Mouse (Mus musculus): ENCODE results near the gene Cpeb3.
A peak's percentile ranks its signal among the peaks of the same experiment; 100 is the strongest.
"Not testable (repeated sequence)": the region's sequence is repeated elsewhere in the genome, so short reads cannot be mapped to it uniquely, and the experiment has no call there.

The Cpeb3 gene

GRCm38 (mm10) chr19:37237712-37238437, 29.5 kb upstream of the Cpeb3 start:
- no peak for TF ChIP-seq POU5F1 (IDR thresholded peaks at IDR 0.05; ENCODE audit: borderline replicate concordance, low read length)
- no peak for TF ChIP-seq NANOG (IDR thresholded peaks at IDR 0.05; ENCODE audit: borderline replicate concordance, low read length)
- no peak for TF ChIP-seq CTCF (conservative IDR thresholded peaks at IDR 0.05; ENCODE audit: low read length)

GRCm38 (mm10) chr19:37237306-37237705, 28.9 kb upstream of the Cpeb3 start:
- Histone ChIP-seq H3K27me3 (ENCODE audit: insufficient read depth, low read length) (peaks cover 45% of the 10 kb centered on the region), H3K4me1 (replicated peaks; ENCODE audit: low read depth, low read length) (peaks cover 18% of the 10 kb centered on the region), H3K4me3 (replicated peaks; ENCODE audit: low read length) (no peak overlapping the region), H3K9me3 (ENCODE audit: low read length) (no peaks in the 10 kb centered on the region), H3K36me3 (ENCODE audit: insufficient read depth, low read length) (no peaks in the 10 kb centered on the region)
- no peak for TF ChIP-seq CTCF (conservative IDR thresholded peaks at IDR 0.05; ENCODE audit: low read length)
- no peak for TF ChIP-seq POU5F1 (IDR thresholded peaks at IDR 0.05; ENCODE audit: borderline replicate concordance, low read length)
- TF ChIP-seq NANOG (IDR thresholded peaks at IDR 0.05; ENCODE audit: borderline replicate concordance, low read length), result no peak

More at GRCm38 (mm10) chr19:37237712-37238437, 29.5 kb upstream of the Cpeb3 start:
- Histone ChIP-seq H3K4me3 (replicated peaks; ENCODE audit: low read length) (0 out of 2 replicates have a peak overlapping the region, but pooled peaks have one; percentile 29), H3K27me3 (ENCODE audit: insufficient read depth, low read length) (peaks cover 40% of the 10 kb centered on the region), H3K36me3 (ENCODE audit: insufficient read depth, low read length) (no peaks in the 10 kb centered on the region), H3K4me1 (replicated peaks; ENCODE audit: low read depth, low read length) (peaks cover 18% of the 10 kb centered on the region), H3K9me3 (ENCODE audit: low read length) (no peaks in the 10 kb centered on the region)

- H3K36me3 ChIP-seq (ENCODE audit: insufficient read depth, low read length), result no peaks in the 10 kb centered on the region
- H3K4me3 ChIP-seq (replicated peaks; ENCODE audit: low read length), result no peak overlapping the region
- peaks cover 18% of the 10 kb centered on the region for H3K4me1 ChIP-seq (replicated peaks; ENCODE audit: low read depth, low read length)
- TF ChIP-seq NANOG (IDR thresholded peaks at IDR 0.05; ENCODE audit: borderline replicate concordance, low read length) (no peak), POU5F1 (IDR thresholded peaks at IDR 0.05; ENCODE audit: borderline replicate concordance, low read length) (no peak), CTCF (conservative IDR thresholded peaks at IDR 0.05; ENCODE audit: low read length) (no peak)
- H3K27me3 ChIP-seq (ENCODE audit: insufficient read depth, low read length), result peaks cover 51% of the 10 kb centered on the region
- no peaks in the 10 kb centered on the region for H3K9me3 ChIP-seq (ENCODE audit: low read length)
Observed at GRCm38 (mm10) chr19:37235818-37236217, 27.4 kb upstream of the Cpeb3 start.

GRCm38 (mm10) chr19:37233561-37234539, 25.4 kb upstream of the Cpeb3 start:
- Histone ChIP-seq H3K4me3 (replicated peaks; ENCODE audit: low read length) (peak overlapping the region; percentile 79), H3K9me3 (ENCODE audit: low read length) (no peaks in the 10 kb centered on the region), H3K36me3 (ENCODE audit: insufficient read depth, low read length) (no peaks in the 10 kb centered on the region), H3K27me3 (ENCODE audit: insufficient read depth, low read length) (peaks cover 51% of the 10 kb centered on the region), H3K4me1 (replicated peaks; ENCODE audit: low read depth, low read length) (peaks cover 16% of the 10 kb centered on the region)
- TF ChIP-seq POU5F1 (IDR thresholded peaks at IDR 0.05; ENCODE audit: borderline replicate concordance, low read length) (no peak), NANOG (IDR thresholded peaks at IDR 0.05; ENCODE audit: borderline replicate concordance, low read length) (no peak), CTCF (conservative IDR thresholded peaks at IDR 0.05; ENCODE audit: low read length) (no peak)

GRCm38 (mm10) chr19:37232598-37232997, 24.2 kb upstream of the Cpeb3 start:
- H3K9me3 ChIP-seq (ENCODE audit: low read length); H3K36me3 ChIP-seq (ENCODE audit: insufficient read depth, low read length); H3K4me3 ChIP-seq (replicated peaks; ENCODE audit: low read length); H3K4me1 ChIP-seq (replicated peaks; ENCODE audit: low read depth, low read length): not testable (repeated sequence)
- peaks cover 51% of the 10 kb centered on the region for H3K27me3 ChIP-seq (ENCODE audit: insufficient read depth, low read length)

- H3K4me1 ChIP-seq (replicated peaks; ENCODE audit: low read depth, low read length), result no peaks in the 10 kb centered on the region
- no peak overlapping the region for H3K4me3 ChIP-seq (replicated peaks; ENCODE audit: low read length)
- no peaks in the 10 kb centered on the region for H3K27me3 ChIP-seq (ENCODE audit: insufficient read depth, low read length)
- no peaks in the 10 kb centered on the region for H3K9me3 ChIP-seq (ENCODE audit: low read length)
- TF ChIP-seq NANOG (IDR thresholded peaks at IDR 0.05; ENCODE audit: borderline replicate concordance, low read length), result no peak
- no peak for TF ChIP-seq CTCF (conservative IDR thresholded peaks at IDR 0.05; ENCODE audit: low read length)
- TF ChIP-seq POU5F1 (IDR thresholded peaks at IDR 0.05; ENCODE audit: borderline replicate concordance, low read length), result no peak
- H3K36me3 ChIP-seq (ENCODE audit: insufficient read depth, low read length), result peaks cover 24% of the 10 kb centered on the region
Observed at GRCm38 (mm10) chr19:37225197-37225862, 16.9 kb upstream of the Cpeb3 start.

GRCm38 (mm10) chr19:37214711-37215110, 6.3 kb upstream of the Cpeb3 start:
- no peak for TF ChIP-seq CTCF (conservative IDR thresholded peaks at IDR 0.05; ENCODE audit: low read length)
- Histone ChIP-seq H3K36me3 (ENCODE audit: insufficient read depth, low read length) (peaks cover 88% of the 10 kb centered on the region), H3K27me3 (ENCODE audit: insufficient read depth, low read length) (no peaks in the 10 kb centered on the region), H3K4me3 (replicated peaks; ENCODE audit: low read length) (no peak overlapping the region), H3K4me1 (replicated peaks; ENCODE audit: low read depth, low read length) (peaks cover 17% of the 10 kb centered on the region), H3K9me3 (ENCODE audit: low read length) (no peaks in the 10 kb centered on the region)

GRCm38 (mm10) chr19:37211416-37211815, 3.0 kb upstream of the Cpeb3 start:
- H3K4me1 ChIP-seq (replicated peaks; ENCODE audit: low read depth, low read length), result peaks cover 33% of the 10 kb centered on the region
- H3K36me3 ChIP-seq (ENCODE audit: insufficient read depth, low read length), result peaks cover 56% of the 10 kb centered on the region
- no peak overlapping the region for H3K4me3 ChIP-seq (replicated peaks; ENCODE audit: low read length)
- H3K9me3 ChIP-seq (ENCODE audit: low read length), result no peaks in the 10 kb centered on the region
- TF ChIP-seq CTCF (conservative IDR thresholded peaks at IDR 0.05; ENCODE audit: low read length) (no peak), POU5F1 (IDR thresholded peaks at IDR 0.05; ENCODE audit: borderline replicate concordance, low read length) (no peak), NANOG (IDR thresholded peaks at IDR 0.05; ENCODE audit: borderline replicate concordance, low read length) (no peak)
- H3K27me3 ChIP-seq (ENCODE audit: insufficient read depth, low read length), result no peaks in the 10 kb centered on the region

Measured in E14TG2a.4 (cell line).